Mouse (Mus musculus) heart, embryonic 14.5 days (tissue): Measurements from ENCODE around the gene Zfp609. TPM values are rescaled to one million over a fixed set of nuclear protein-coding genes. Genes with fewer than 3 reads are reported as not detected.

ENCODE experiments used
- ATAC-seq: fragments of 200-750 bp; cut with Nextera tagmentation; 2 replicates; pipeline ENCODE4 v1.8.0; 2017; ENCODE audit warnings: low read depth, moderate TSS enrichment; ENCODE audit not compliant: insufficient number of reproducible peaks, insufficient read depth, low FRiP score
- H3K27ac ChIP-seq, 2 experiments: fragments of 200-500 bp in 1 of 2; fragments of 300-500 bp in 1 of 2; sonication (generic) in 1 of 2; replicated peaks in 1 of 2; 2 replicates each; pipeline ENCODE4 v1.5.1; 2012 to 2014; ENCODE audit warnings: low read depth in 2 of 2, low read length in 2 of 2, control low read depth in 1 of 2, mild to moderate bottlenecking in 1 of 2, mixed read lengths in 1 of 2; ENCODE audit not compliant: control insufficient read depth in 1 of 2, insufficient read depth in 1 of 2
- H3K27me3 ChIP-seq: fragments of 300-500 bp; sonication (generic); 2 replicates; pipeline ENCODE4 v1.6.1; 2014; ENCODE audit warnings: mild to moderate bottlenecking, low read length, control low read depth; ENCODE audit not compliant: control insufficient read depth, insufficient read depth
- H3K36me3 ChIP-seq: fragments of 300-500 bp; sonication (generic); 2 replicates; pipeline ENCODE4 v1.6.1; 2014; ENCODE audit warnings: mild to moderate bottlenecking, control low read depth, low read length, mixed read lengths; ENCODE audit not compliant: control insufficient read depth, insufficient read depth
- H3K4me1 ChIP-seq, 2 experiments: fragments of 200-500 bp in 1 of 2; fragments of 300-500 bp in 1 of 2; sonication (generic) in 1 of 2; 2 replicates each; pipeline ENCODE4 v1.6.1; 2012 to 2014; ENCODE audit warnings: low read length in 2 of 2, control low read depth in 1 of 2, mixed read lengths in 1 of 2; ENCODE audit not compliant: control insufficient read depth in 2 of 2, insufficient read depth in 2 of 2
- H3K4me2 ChIP-seq: fragments of 300-500 bp; sonication (generic); 2 replicates; pipeline ENCODE4 v1.6.1; 2014; ENCODE audit warnings: mild to moderate bottlenecking, low read length
- H3K4me3 ChIP-seq, 2 experiments: fragments of 200-500 bp in 1 of 2; fragments of 300-500 bp in 1 of 2; sonication (generic) in 1 of 2; 2 replicates each; pipeline ENCODE4 v1.5.1; 2012 to 2014; ENCODE audit warnings: low read length in 2 of 2, mild to moderate bottlenecking in 2 of 2, control low read depth in 1 of 2, low read depth in 1 of 2, moderate library complexity in 1 of 2; ENCODE audit not compliant: control insufficient read depth in 1 of 2, insufficient read depth in 1 of 2
- H3K9ac ChIP-seq: fragments of 300-500 bp; sonication (generic); 2 replicates; pipeline ENCODE4 v1.6.1; 2014; ENCODE audit warnings: mild to moderate bottlenecking, low read length
- H3K9me3 ChIP-seq: fragments of 300-500 bp; sonication (generic); 2 replicates; pipeline ENCODE4 v1.6.1; 2016; ENCODE audit warnings: low read length, control low read depth; ENCODE audit not compliant: control insufficient read depth
- WGBS: fragments of 180-500 bp; shearing (Covaris S2); extraction: QIAGEN DNeasy Blood & Tissue Kit; methylation state at CpG from one replicate; pipeline ENCODE4 v1.1.7; 2014; 5-methylcytosine and 5-hydroxymethylcytosine counted together
- polyA plus RNA-seq: library from polyadenylated mRNA; unstranded; fragments of >200 nt; fragmentation: Nextera tagmentation; extraction: Ambion mirVana; gene quantifications from 2 replicates; pipeline ENCODE4 v1.2.1, GENCODE M21; 2014

Gene Zfp609
- polyA plus RNA-seq, 1 experiment from 2014 or later = 6.1 TPM

DNA sequence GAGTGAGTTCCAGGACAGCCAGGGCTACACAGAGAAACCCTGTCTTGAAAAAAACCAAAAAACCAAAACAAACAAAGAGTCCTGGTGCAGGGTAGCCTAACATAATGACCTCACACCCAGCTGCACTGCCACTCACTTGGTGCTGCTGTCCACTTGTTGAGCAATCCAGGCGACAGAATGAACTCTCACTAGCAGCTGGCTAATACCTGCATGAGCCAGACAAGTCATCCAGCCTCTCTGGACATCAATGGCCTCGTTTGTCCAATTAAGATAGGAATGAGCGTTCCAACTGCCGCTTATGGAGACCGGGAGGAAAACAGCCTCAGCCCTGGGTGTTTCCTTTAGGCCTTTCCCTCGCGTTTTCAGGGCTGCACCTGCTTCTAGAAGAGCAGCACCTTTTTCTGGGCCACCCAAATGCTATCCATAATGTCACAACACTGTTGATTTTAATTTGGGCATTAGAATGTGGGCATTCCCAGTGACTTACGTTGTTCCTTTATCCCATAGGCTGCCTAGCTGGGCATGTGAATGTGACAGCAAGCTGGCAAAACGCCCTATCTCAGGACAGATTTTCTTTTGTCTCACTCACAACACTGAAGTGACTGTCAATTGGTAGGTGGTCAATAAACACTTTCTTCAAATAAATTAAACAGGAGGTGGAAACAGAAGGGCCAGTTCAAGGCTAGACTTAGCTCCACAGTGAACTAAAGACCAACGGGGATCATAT, 7.4 kb upstream of the Zfp609 start:
- ATAC-seq = no peak
- Histone ChIP-seq H3K9me3 (no peaks in the 10 kb centered on the region), H3K4me1 (peaks cover 6 to 16% of the 10 kb centered on the region in 2 experiments; a peak in 3 of 4 replicates), H3K36me3 (peaks cover 23% of the 10 kb centered on the region), H3K27ac (peak overlapping the region in 1 of 2 experiments; percentile 28; a peak in 1 of 4 replicates), H3K4me3 (no peak overlapping the region), H3K4me2 (0 out of 2 replicates have a peak overlapping the region, but pooled peaks have one; percentile 5), H3K9ac (no peak overlapping the region), H3K27me3 (no peaks in the 10 kb centered on the region)
- 45% methylated on average over 10 of the region's 10 CpGs for WGBS

DNA sequence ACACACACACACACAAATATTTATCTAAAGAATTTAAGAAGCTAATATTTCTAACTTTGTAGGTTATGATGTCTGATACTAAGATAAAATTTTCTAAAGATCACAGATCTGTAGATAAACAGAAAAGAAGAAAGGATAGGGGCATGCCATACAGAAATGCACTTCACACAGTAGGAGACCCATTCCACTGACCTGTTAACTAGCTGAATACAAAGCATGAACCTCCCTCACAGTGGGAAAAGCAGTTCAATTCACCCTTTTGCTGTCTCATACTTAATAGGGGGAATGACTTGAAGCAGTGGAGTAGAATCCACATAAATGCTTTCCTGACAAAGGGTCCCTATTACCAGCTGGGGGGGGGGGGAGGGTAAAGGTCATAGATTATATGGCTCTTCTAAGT, 6.3 kb upstream of the Zfp609 start:
- Histone ChIP-seq H3K9me3 (no peaks in the 10 kb centered on the region), H3K9ac (no peak overlapping the region), H3K4me2 (no peak overlapping the region), H3K4me3 (no peak overlapping the region), H3K36me3 (peaks cover 21% of the 10 kb centered on the region), H3K27me3 (no peaks in the 10 kb centered on the region), H3K27ac (no peak overlapping the region), H3K4me1 (peaks cover 6 to 19% of the 10 kb centered on the region in 2 experiments; a peak in 3 of 4 replicates)
- no peak for ATAC-seq

DNA sequence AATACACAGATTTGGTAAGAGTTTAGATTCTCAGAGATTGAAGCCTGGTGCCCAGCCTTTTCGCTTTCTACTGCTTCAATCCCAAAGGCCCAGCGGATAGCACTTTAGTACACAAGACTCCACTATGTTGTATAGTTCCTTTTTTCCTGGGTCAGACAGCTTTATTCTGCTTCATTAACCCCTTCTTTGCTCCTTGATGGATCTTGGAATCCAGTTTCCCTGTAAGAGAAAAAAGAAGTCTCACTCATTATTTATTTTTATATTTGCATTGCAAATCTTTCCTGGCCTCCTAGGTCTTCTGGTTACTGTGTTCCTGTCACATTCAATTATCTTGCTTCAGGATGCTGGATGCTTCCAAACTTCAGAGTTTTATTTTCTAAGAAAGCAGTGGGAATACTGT, 5.9 kb upstream of the Zfp609 start:
- Histone ChIP-seq H3K27me3 (no peaks in the 10 kb centered on the region), H3K4me2 (no peak overlapping the region), H3K4me3 (no peak overlapping the region), H3K27ac (no peak overlapping the region), H3K9me3 (no peaks in the 10 kb centered on the region), H3K36me3 (peaks cover 17% of the 10 kb centered on the region), H3K4me1 (peaks cover 6 to 23% of the 10 kb centered on the region in 2 experiments; a peak in 3 of 4 replicates), H3K9ac (no peak overlapping the region)
- ATAC-seq = no peak
- WGBS = 93% methylated on average over 2 of the region's 2 CpGs

DNA sequence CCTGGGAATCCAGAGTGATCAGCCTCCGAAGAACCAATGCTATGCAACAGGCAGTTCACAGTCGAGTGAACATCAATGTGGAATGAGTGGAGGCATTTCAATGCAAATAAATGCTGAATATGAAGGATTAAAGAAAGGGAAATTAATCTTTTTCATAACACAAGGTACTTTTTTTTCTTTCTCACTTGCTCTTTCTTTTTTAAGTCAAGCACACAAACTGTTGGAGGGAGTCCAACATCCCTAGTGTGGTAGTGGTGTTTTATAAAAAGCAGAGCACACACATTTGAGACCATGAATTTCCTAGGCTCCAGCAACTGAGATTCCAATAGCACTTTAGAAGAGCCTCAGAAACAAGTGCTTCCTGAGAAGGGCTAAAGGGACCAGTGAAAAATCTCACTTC, 4.7 kb upstream of the Zfp609 start:
- 61% methylated on average over 2 of the region's 2 CpGs for WGBS
- ATAC-seq = no peak
- no peaks in the 10 kb centered on the region for H3K27me3 ChIP-seq
- peaks cover 11% of the 10 kb centered on the region; the same call in 1 of the 2 replicates for H3K36me3 ChIP-seq
- no peak overlapping the region for H3K4me3 ChIP-seq
- peaks cover 6 to 25% of the 10 kb centered on the region in 2 experiments; a peak in 3 of 4 replicates for H3K4me1 ChIP-seq
- no peak overlapping the region for H3K4me2 ChIP-seq
- no peaks in the 10 kb centered on the region for H3K9me3 ChIP-seq
- H3K27ac ChIP-seq = peak overlapping the region in 1 of 2 experiments; percentile 62; a peak in 3 of 4 replicates
- H3K9ac ChIP-seq = no peak overlapping the region

- H3K9ac ChIP-seq = no peak overlapping the region
- H3K27ac ChIP-seq = 0 out of 4 replicates have a peak overlapping the region, but pooled peaks of 1 of the 2 experiments have one; percentile 12
- no peaks in the 10 kb centered on the region for H3K9me3 ChIP-seq
- no peak overlapping the region for H3K4me3 ChIP-seq
- WGBS = 67% methylated on average over 4 of the region's 4 CpGs
- peaks cover 6 to 28% of the 10 kb centered on the region in 2 experiments for H3K4me1 ChIP-seq
- H3K4me2 ChIP-seq = no peak overlapping the region
- H3K27me3 ChIP-seq = no peaks in the 10 kb centered on the region
- 0 out of 2 replicates have a peak, but pooled peaks cover 3% of the 10 kb centered on the region for H3K36me3 ChIP-seq
- no peak for ATAC-seq
Observed at GRCm38 (mm10) chr9:65831164-65831563, 3.8 kb upstream of the Zfp609 start.

DNA sequence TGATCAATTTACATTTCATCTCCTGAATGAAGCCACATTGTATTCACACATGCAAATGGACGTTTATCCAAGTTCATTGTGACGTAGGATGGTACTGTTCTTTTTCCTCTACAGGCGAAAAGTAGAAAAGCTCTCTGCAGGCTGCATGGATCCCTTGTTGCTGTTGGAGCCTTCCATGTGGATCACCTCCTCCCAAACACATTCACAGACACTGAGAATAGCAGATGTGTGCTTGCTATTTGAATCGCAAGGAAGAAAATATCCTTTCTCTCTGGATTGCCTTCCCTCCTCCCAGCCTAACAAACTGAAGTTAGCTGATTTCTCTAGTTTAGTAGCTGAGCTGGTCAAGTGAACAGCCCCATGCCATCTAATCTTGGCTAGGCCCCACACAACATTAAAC, 2.9 kb upstream of the Zfp609 start:
- ATAC-seq = no peak
- Histone ChIP-seq H3K27ac (no peak overlapping the region), H3K4me2 (no peak overlapping the region), H3K36me3 (0 out of 2 replicates have a peak, but pooled peaks cover 3% of the 10 kb centered on the region), H3K9me3 (no peaks in the 10 kb centered on the region), H3K4me1 (peaks cover 9 to 37% of the 10 kb centered on the region in 2 experiments), H3K27me3 (no peaks in the 10 kb centered on the region), H3K4me3 (no peak overlapping the region), H3K9ac (no peak overlapping the region)
- 80% methylated on average over 4 of the region's 4 CpGs for WGBS

- H3K36me3 ChIP-seq = 0 out of 2 replicates have a peak, but pooled peaks cover 3% of the 10 kb centered on the region
- no peaks in the 10 kb centered on the region for H3K9me3 ChIP-seq
- 85% methylated on average over 1 of the region's 2 CpGs for WGBS
- H3K9ac ChIP-seq = no peak overlapping the region
- H3K27ac ChIP-seq = 0 out of 4 replicates have a peak overlapping the region, but pooled peaks of 1 of the 2 experiments have one; percentile 49
- H3K4me3 ChIP-seq = no peak overlapping the region
- H3K4me1 ChIP-seq = peaks cover 7 to 41% of the 10 kb centered on the region in 2 experiments
- ATAC-seq = no peak
- H3K4me2 ChIP-seq = no peak overlapping the region
- H3K27me3 ChIP-seq = no peaks in the 10 kb centered on the region
Observed at GRCm38 (mm10) chr9:65829410-65829809, 2.0 kb upstream of the Zfp609 start.
